Mouse (Mus musculus) cortical plate, adult 2 months (tissue): ENCODE measurements around the gene Rhbg.

Experiments
- CTCF ChIP-seq: fragments of 200-500 bp; IDR thresholded peaks from 2 replicates; pipeline ENCODE4 v1.5.1; 2011; ENCODE audit warnings: mild to moderate bottlenecking, control low read depth, low read length; ENCODE audit not compliant: insufficient read depth; ENCODE audit errors: extremely low read depth
- POLR2A ChIP-seq: fragments of 200-500 bp; IDR thresholded peaks from 2 replicates; pipeline ENCODE4 v1.6.1; 2011; ENCODE audit warnings: mild to moderate bottlenecking, low read length, control low read depth; ENCODE audit not compliant: insufficient read depth; ENCODE audit errors: extremely low read depth

- TF ChIP-seq CTCF (no peak), POLR2A (no peak)
Measured at GRCm38 (mm10) chr3:88227260-88227659, 27.2 kb downstream of the Rhbg start.
